Mouse (Mus musculus): Measurements from ENCODE around the gene Spef1. TPM values are rescaled to one million over a fixed set of nuclear protein-coding genes. Genes with fewer than 3 reads are reported as not detected.

The Spef1 gene
- polyA plus RNA-seq, 1 experiment from 2014 or later, result 4.5 TPM

GRCm38 (mm10) chr2:131171401-131172104 is 15.5 kb downstream of the Spef1 start:
- Histone ChIP-seq H3K4me2 (peak overlapping the region; percentile 60), H3K27ac (no peak overlapping the region), H3K9ac (replicated peaks) (no peak overlapping the region; the same call in 1 of the 2 replicates), H3K27me3 (peaks cover 54% of the 10 kb centered on the region), H3K9me3 (peaks cover 5% of the 10 kb centered on the region; the same call in 1 of the 2 replicates), H3K36me3 (peaks cover 5% of the 10 kb centered on the region; the same call in 1 of the 2 replicates), H3K4me3 (replicated peaks) (peak overlapping the region; percentile 33), H3K4me1 (replicated peaks) (peaks cover 17% of the 10 kb centered on the region)
- no peak for ATAC-seq (ENCODE audit: insufficient number of reproducible peaks, insufficient read depth, low FRiP score, low TSS enrichment, low read depth)
- 3% methylated on average over 43 of the region's 43 CpGs for WGBS

- peak overlapping the region; percentile 60 for H3K4me2 ChIP-seq
- peaks cover 14% of the 10 kb centered on the region for H3K4me1 ChIP-seq (replicated peaks)
- peaks cover 5% of the 10 kb centered on the region; the same call in 1 of the 2 replicates for H3K9me3 ChIP-seq
- no peak overlapping the region; the same call in 1 of the 2 replicates for H3K9ac ChIP-seq (replicated peaks)
- ATAC-seq (ENCODE audit: insufficient number of reproducible peaks, insufficient read depth, low FRiP score, low TSS enrichment, low read depth), result no peak
- peak overlapping the region; percentile 33 for H3K4me3 ChIP-seq (replicated peaks)
- no peak overlapping the region for H3K27ac ChIP-seq
- 9% methylated on average over 9 of the region's 9 CpGs for WGBS
- peaks cover 54% of the 10 kb centered on the region for H3K27me3 ChIP-seq
- no peaks in the 10 kb centered on the region; the same call in 1 of the 2 replicates for H3K36me3 ChIP-seq
Observed at GRCm38 (mm10) chr2:131170936-131171335, 16.1 kb downstream of the Spef1 start.

- H3K36me3 ChIP-seq, result no peaks in the 10 kb centered on the region; the same call in 1 of the 2 replicates
- whole genome bisulfite sequencing, result 53% methylated on average over 1 of the region's 1 CpGs
- H3K27ac ChIP-seq, result no peak overlapping the region
- no peak overlapping the region for H3K4me3 ChIP-seq (replicated peaks)
- H3K4me1 ChIP-seq (replicated peaks), result peaks cover 9% of the 10 kb centered on the region
- no peak overlapping the region for H3K4me2 ChIP-seq
- H3K27me3 ChIP-seq, result peaks cover 48% of the 10 kb centered on the region
- peaks cover 5% of the 10 kb centered on the region; the same call in 1 of the 2 replicates for H3K9me3 ChIP-seq
- ATAC-seq (ENCODE audit: insufficient number of reproducible peaks, insufficient read depth, low FRiP score, low TSS enrichment, low read depth), result no peak
- no peak overlapping the region for H3K9ac ChIP-seq (replicated peaks)
Observed at GRCm38 (mm10) chr2:131168914-131169313, 18.2 kb downstream of the Spef1 start.

- Histone ChIP-seq H3K4me3 (replicated peaks) (no peak overlapping the region), H3K9me3 (peaks cover 5% of the 10 kb centered on the region; the same call in 1 of the 2 replicates), H3K36me3 (no peaks in the 10 kb centered on the region; the same call in 1 of the 2 replicates), H3K4me1 (replicated peaks) (peaks cover 10% of the 10 kb centered on the region), H3K4me2 (no peak overlapping the region), H3K27ac (no peak overlapping the region), H3K27me3 (peaks cover 39% of the 10 kb centered on the region), H3K9ac (replicated peaks) (no peak overlapping the region)
- ATAC-seq (ENCODE audit: insufficient number of reproducible peaks, insufficient read depth, low FRiP score, low TSS enrichment, low read depth), result no peak
- 83% methylated on average over 6 of the region's 6 CpGs for WGBS
Observed at GRCm38 (mm10) chr2:131167984-131168383, 19.1 kb downstream of the Spef1 start.

GRCm38 (mm10) chr2:131166172-131166571 is 20.9 kb downstream of the Spef1 start:
- peaks cover 5% of the 10 kb centered on the region; the same call in 1 of the 2 replicates for H3K9me3 ChIP-seq
- H3K36me3 ChIP-seq, result no peaks in the 10 kb centered on the region
- peaks cover 21% of the 10 kb centered on the region for H3K27me3 ChIP-seq
- H3K27ac ChIP-seq, result no peak overlapping the region
- no peak overlapping the region for H3K9ac ChIP-seq (replicated peaks)
- WGBS, result 88% methylated on average over 2 of the region's 2 CpGs
- H3K4me1 ChIP-seq (replicated peaks), result 0 out of 2 replicates have a peak, but pooled peaks cover 4% of the 10 kb centered on the region
- ATAC-seq (ENCODE audit: insufficient number of reproducible peaks, insufficient read depth, low FRiP score, low TSS enrichment, low read depth), result no peak
- no peak overlapping the region for H3K4me3 ChIP-seq (replicated peaks)
- no peak overlapping the region for H3K4me2 ChIP-seq

- WGBS, result 64% methylated on average over 7 of the region's 7 CpGs
- Histone ChIP-seq H3K27ac (no peak overlapping the region), H3K9me3 (peaks cover 5% of the 10 kb centered on the region; the same call in 1 of the 2 replicates), H3K27me3 (0 out of 2 replicates have a peak, but pooled peaks cover under 1% of the 10 kb centered on the region), H3K4me2 (no peak overlapping the region), H3K36me3 (no peaks in the 10 kb centered on the region), H3K9ac (replicated peaks) (no peak overlapping the region; the same call in 1 of the 2 replicates), H3K4me3 (replicated peaks) (no peak overlapping the region), H3K4me1 (replicated peaks) (peaks cover 13% of the 10 kb centered on the region)
- no peak for ATAC-seq (ENCODE audit: insufficient number of reproducible peaks, insufficient read depth, low FRiP score, low TSS enrichment, low read depth)
Observed at GRCm38 (mm10) chr2:131163924-131164323, 23.2 kb downstream of the Spef1 start.

- under 1% methylated on average over 17 of the region's 17 CpGs for WGBS
- Histone ChIP-seq H3K9ac (replicated peaks) (peak overlapping the region; percentile 63), H3K36me3 (peaks cover 4% of the 10 kb centered on the region; the same call in 1 of the 2 replicates), H3K27me3 (no peaks in the 10 kb centered on the region), H3K27ac (peak overlapping the region; percentile 89), H3K4me2 (peak overlapping the region; percentile 94), H3K9me3 (no peaks in the 10 kb centered on the region), H3K4me3 (replicated peaks) (peak overlapping the region; percentile 76), H3K4me1 (replicated peaks) (peaks cover 27% of the 10 kb centered on the region)
- peak; percentile 11; the same call in 1 of the 2 replicates for ATAC-seq (ENCODE audit: insufficient number of reproducible peaks, insufficient read depth, low FRiP score, low TSS enrichment, low read depth)
Observed at GRCm38 (mm10) chr2:131160671-131161111, 26.4 kb downstream of the Spef1 start.

GRCm38 (mm10) chr2:131159938-131160581 is 27.0 kb downstream of the Spef1 start, which contains the start of gene 1700037H04Rik:
Gene 1700037H04Rik, minus strand, starts transcription at chr2:131160081.
- no peaks in the 10 kb centered on the region for H3K9me3 ChIP-seq
- under 1% methylated on average over 54 of the region's 54 CpGs for WGBS
- peak; percentile 91 for ATAC-seq (ENCODE audit: insufficient number of reproducible peaks, insufficient read depth, low FRiP score, low TSS enrichment, low read depth)

GRCm38 (mm10) chr2:131159491-131159910 is 27.6 kb downstream of the Spef1 start:
- Histone ChIP-seq H3K27ac (peak overlapping the region; percentile 70), H3K4me2 (peak overlapping the region; percentile 94), H3K36me3 (peaks cover 13% of the 10 kb centered on the region), H3K9ac (replicated peaks) (peak overlapping the region; percentile 85), H3K27me3 (no peaks in the 10 kb centered on the region), H3K4me1 (replicated peaks) (peaks cover 27% of the 10 kb centered on the region), H3K4me3 (replicated peaks) (peak overlapping the region; percentile 76), H3K9me3 (no peaks in the 10 kb centered on the region)
- ATAC-seq (ENCODE audit: insufficient number of reproducible peaks, insufficient read depth, low FRiP score, low TSS enrichment, low read depth), result peak; percentile 67
- under 1% methylated on average over 18 of the region's 18 CpGs for WGBS

More at GRCm38 (mm10) chr2:131159938-131160581, 27.0 kb downstream of the Spef1 start, which contains the start of gene 1700037H04Rik:
- peak within 1 kb of the TSS; percentile 94 for H3K4me2 ChIP-seq
- H3K9ac ChIP-seq (replicated peaks), result peak within 1 kb of the TSS; percentile 85
- H3K4me3 ChIP-seq (replicated peaks), result peak within 1 kb of the TSS; percentile 76
- H3K27me3 ChIP-seq, result no peaks in the 10 kb centered on the region
- peaks cover 9% of the 10 kb centered on the region for H3K36me3 ChIP-seq
- H3K4me1 ChIP-seq (replicated peaks), result peaks cover 27% of the 10 kb centered on the region
- peak within 1 kb of the TSS; percentile 89 for H3K27ac ChIP-seq

GRCm38 (mm10) chr2:131156987-131157386 is 30.1 kb downstream of the Spef1 start:
- H3K4me3 ChIP-seq (replicated peaks), result no peak overlapping the region
- H3K9me3 ChIP-seq, result no peaks in the 10 kb centered on the region
- H3K4me2 ChIP-seq, result no peak overlapping the region
- H3K27me3 ChIP-seq, result no peaks in the 10 kb centered on the region
- H3K9ac ChIP-seq (replicated peaks), result no peak overlapping the region
- H3K4me1 ChIP-seq (replicated peaks), result peaks cover 24% of the 10 kb centered on the region
- no peak for ATAC-seq (ENCODE audit: insufficient number of reproducible peaks, insufficient read depth, low FRiP score, low TSS enrichment, low read depth)
- H3K27ac ChIP-seq, result no peak overlapping the region
- peaks cover 29% of the 10 kb centered on the region for H3K36me3 ChIP-seq
- WGBS, result 93% methylated on average over 7 of the region's 7 CpGs

- Histone ChIP-seq H3K9ac (replicated peaks) (no peak overlapping the region), H3K27ac (no peak overlapping the region), H3K36me3 (peaks cover 57% of the 10 kb centered on the region), H3K27me3 (no peaks in the 10 kb centered on the region), H3K4me3 (replicated peaks) (no peak overlapping the region), H3K4me2 (no peak overlapping the region), H3K9me3 (no peaks in the 10 kb centered on the region), H3K4me1 (replicated peaks) (peaks cover 16% of the 10 kb centered on the region)
- no peak for ATAC-seq (ENCODE audit: insufficient number of reproducible peaks, insufficient read depth, low FRiP score, low TSS enrichment, low read depth)
- 91% methylated on average over 4 of the region's 4 CpGs for WGBS
Observed at GRCm38 (mm10) chr2:131154036-131154435, 33.0 kb downstream of the Spef1 start.

Data from limb, embryonic 12.5 days (tissue).